Mouse (Mus musculus) heart, postnatal 25 days (tissue): ENCODE measurements at regions not wholly inside any gene's neighbourhood (a gene's known extent, or its start where the extent isn't known, plus 50 kb on each side); places are given as distances from the start of the nearest gene placed in this dataset.

Experiments used
- DNase-seq: peaks from one replicate; pipeline ENCODE4 v3.0.0; 2022; ENCODE audit warnings: low spot score
- intact Hi-C: fragments of 180-260 bp; cut with DNase I; formaldehyde crosslinking; loops from one replicate; pipeline ENCODE4 v1.15.1; 2025

- intact Hi-C loops = no loop called here
Measured at GRCm38 (mm10) chr8:82702044-82702443, 71.9 kb downstream of the Zfp330 start.

GRCm38 (mm10) chr8:82700471-82700870 is 73.5 kb downstream of the Zfp330 start:
- intact Hi-C loops = no loop called here
- no peak for DNase-seq

More at GRCm38 (mm10) chr8:82702044-82702443, 71.9 kb downstream of the Zfp330 start:
- no peak for DNase-seq

DNA sequence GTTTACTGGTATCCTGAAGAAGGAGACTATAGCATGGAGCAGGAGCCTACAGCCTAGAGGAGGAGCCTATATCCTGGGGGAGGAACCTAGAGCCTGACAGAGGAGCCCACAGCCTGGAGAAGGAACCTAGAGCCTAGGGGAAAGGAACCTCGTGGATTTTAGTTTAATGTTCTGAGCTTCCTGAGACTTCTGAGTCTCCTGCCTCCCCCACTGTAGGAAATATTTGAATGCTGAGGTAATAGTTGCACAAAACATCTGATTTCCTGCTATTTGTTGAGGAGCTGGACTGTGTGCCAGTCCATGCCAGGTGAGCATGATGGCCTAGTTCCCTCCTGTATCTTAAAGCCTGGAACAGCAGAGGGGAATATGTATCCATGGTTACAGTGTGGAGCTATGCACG is 74.7 kb downstream of the Zfp330 start:
- intact Hi-C loops = no loop called here
- no peak for DNase-seq

DNA sequence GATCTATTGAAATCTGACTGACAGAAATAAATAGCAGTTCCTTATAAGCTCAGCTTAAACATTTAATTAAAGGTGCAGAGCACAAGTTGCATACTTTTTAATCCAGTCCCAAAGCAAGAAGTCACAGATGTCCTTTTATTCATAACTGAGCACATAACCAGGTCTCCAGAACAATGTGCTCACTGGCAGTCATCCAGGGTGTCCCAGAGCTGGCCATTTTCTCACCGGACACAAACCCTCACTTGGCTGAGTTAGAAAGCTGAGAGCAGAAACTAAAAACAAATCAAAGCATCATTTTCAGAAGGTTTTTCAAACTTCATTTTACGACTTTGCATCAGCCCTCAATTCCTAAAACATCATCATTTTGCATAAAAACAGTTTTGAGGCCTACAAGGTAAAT is 75.9 kb downstream of the Zfp330 start:
- intact Hi-C loops = no loop called here
- no peak for DNase-seq

DNA sequence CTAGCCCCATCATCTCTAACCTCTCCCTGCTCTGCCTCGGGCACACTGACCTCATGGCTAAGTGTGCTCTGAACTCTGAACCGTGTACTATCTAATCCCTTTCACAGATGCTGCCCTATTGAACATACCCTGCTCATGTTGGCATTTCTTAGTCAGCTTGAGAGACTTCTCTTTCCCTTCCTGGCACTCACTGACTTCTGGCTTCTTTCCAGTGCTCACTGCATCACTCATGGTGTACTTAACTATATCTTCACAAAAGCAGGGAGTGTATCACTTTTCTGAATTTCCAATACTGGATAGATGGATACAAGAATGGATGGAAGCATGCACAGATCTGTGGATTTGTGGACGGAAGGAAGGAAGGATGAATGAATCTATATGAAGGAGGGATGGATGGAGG is 80.9 kb downstream of the Zfp330 start:
- intact Hi-C loops = no loop called here
- DNase-seq = no peak

DNA sequence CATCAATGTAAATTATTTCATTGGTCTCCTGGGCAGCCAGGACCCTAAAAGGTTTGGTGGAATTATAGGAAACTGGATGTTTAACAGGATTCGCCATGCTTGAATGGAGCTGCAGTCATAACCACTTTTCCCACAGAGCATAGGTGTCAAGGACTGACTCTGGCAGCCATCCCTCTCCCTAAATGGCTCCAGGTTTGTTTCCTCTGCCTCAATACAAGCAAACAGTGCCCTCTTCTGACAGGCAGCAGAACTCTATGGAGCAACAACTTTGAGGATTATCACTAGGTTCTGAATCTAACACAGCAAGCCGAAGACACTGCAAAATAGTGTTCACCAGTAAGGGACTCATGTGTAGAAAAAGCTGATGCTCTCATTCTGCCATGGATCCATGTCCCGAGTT is 84.6 kb downstream of the Zfp330 start:
- intact Hi-C loops = loop anchor here (1.0 to 5.0 kb wide), 2 partner anchors 287 to 338 kb away; partner anchors contain the start of gene Il15

GRCm38 (mm10) chr8:82685966-82686365 is 88.0 kb downstream of the Zfp330 start:
- no peak for DNase-seq
- intact Hi-C loops = loop anchor here (5.0 kb wide), 1 partner anchor 284 kb away; the partner anchor contains the start of gene Il15

More for the DNA sequence above, 84.6 kb downstream of the Zfp330 start:
- DNase-seq = no peak

GRCm38 (mm10) chr8:82678793-82679192 is 95.2 kb downstream of the Zfp330 start:
- no peak for DNase-seq
- intact Hi-C loops = no loop called here

- intact Hi-C loops = no loop called here
- no peak for DNase-seq
Measured at GRCm38 (mm10) chr8:82677781-82678180, 96.2 kb downstream of the Zfp330 start.

- no peak for DNase-seq
- intact Hi-C loops = no loop called here
Measured at GRCm38 (mm10) chr8:82669241-82669640, 104.7 kb downstream of the Zfp330 start.

DNA sequence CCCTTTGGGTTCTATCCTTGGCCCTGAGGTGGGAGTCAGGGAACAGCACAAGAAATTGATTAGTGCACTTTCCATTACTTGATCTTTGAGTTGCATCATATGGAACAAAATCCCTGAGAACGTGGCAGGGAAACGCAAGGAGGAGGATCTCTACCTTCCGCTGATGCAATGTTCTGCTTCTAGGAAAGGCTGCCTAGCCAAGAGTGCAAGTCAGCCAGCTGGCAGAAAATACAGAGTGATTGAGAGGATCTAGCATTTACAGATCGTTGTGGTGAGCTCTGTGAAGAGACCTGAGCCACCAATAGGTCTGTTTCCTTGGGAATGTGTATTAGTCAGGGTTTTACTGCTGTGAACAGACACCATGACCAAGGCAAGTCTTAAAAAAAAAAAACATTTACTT is 108.8 kb downstream of the Zfp330 start:
- intact Hi-C loops = no loop called here

GRCm38 (mm10) chr8:82640502-82640901 is 133.5 kb downstream of the Zfp330 start:
- DNase-seq = no peak
- intact Hi-C loops = no loop called here

More for the DNA sequence above, 108.8 kb downstream of the Zfp330 start:
- no peak for DNase-seq

DNA sequence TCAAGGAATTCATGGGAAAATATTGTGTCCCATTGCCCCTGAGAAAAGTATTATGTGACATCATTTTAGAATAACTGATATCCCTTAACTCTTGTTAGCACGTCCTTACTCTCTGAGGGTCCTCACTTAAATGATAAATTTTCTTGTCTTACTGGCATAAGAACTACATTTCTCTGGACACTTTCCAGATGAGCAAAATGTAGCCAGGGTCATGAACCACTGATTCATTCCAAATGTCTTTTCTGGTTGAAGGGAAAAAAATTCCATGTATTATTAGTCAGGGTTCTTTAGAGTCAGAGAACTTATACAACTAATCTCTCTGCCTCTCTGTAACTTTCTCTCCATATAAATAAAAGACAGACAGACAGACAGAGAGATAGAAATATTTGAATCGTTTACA is 143.5 kb downstream of the Zfp330 start:
- intact Hi-C loops = no loop called here
- DNase-seq = no peak

- no peak for DNase-seq
- intact Hi-C loops = no loop called here
Measured at GRCm38 (mm10) chr8:82623791-82624431, 150.0 kb downstream of the Zfp330 start.

- no peak for DNase-seq
- intact Hi-C loops = loop anchor here (10.0 kb wide), 1 partner anchor 264 kb away; no protein-coding TSS in a partner anchor
Measured at GRCm38 (mm10) chr8:82618668-82619067, 155.3 kb downstream of the Zfp330 start.

DNA sequence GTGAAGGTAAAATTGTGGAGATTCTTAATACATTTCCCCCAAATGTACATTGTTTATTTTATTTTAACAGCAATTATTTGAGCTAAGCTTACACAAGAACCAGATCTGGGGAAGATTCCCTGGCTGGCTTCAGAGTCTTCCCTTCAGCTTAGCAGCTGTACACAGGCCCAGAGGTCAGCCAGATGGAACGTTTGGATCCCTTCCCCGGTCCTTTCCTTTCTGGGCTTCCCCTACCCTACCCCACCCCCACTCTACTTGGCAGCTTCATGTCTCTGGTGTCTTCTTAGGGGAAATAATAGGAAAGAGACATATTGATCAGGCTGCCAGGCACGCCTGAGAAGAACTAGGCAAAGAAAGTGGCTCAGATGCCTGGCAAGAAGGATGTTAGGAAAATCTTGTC is 172.4 kb downstream of the Zfp330 start:
- intact Hi-C loops = no loop called here
- DNase-seq = peak; percentile 21

GRCm38 (mm10) chr8:82573434-82573833 is 170.4 kb upstream of the Il15 start:
- DNase-seq = no peak
- intact Hi-C loops = no loop called here

- no peak for DNase-seq
- intact Hi-C loops = no loop called here
Measured at GRCm38 (mm10) chr8:82538121-82538520, 135.1 kb upstream of the Il15 start.

- intact Hi-C loops = no loop called here
Measured at GRCm38 (mm10) chr8:82529153-82529552, 126.1 kb upstream of the Il15 start.

GRCm38 (mm10) chr8:82523866-82524265 is 120.8 kb upstream of the Il15 start:
- no peak for DNase-seq
- intact Hi-C loops = no loop called here

More at GRCm38 (mm10) chr8:82529153-82529552, 126.1 kb upstream of the Il15 start:
- DNase-seq = no peak

DNA sequence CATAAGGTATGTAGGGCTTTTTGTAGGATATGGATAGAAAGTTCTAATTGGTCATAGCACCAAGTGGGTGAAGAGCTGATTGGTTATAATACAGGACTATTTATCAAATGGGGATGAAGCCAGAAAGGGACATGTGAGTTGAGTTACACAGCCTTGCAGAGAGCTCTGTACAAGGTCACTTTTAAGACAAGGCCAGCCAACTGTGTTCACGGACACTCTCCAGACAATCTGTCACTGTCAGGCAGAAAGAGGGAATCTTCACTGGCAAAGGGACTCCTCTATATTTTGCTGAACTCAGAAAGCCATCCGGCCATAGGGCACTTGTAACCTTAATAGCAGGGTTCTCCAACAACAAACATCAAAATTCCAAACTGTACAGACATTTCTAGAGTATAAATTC is 95.5 kb upstream of the Il15 start:
- DNase-seq = no peak
- intact Hi-C loops = no loop called here

DNA sequence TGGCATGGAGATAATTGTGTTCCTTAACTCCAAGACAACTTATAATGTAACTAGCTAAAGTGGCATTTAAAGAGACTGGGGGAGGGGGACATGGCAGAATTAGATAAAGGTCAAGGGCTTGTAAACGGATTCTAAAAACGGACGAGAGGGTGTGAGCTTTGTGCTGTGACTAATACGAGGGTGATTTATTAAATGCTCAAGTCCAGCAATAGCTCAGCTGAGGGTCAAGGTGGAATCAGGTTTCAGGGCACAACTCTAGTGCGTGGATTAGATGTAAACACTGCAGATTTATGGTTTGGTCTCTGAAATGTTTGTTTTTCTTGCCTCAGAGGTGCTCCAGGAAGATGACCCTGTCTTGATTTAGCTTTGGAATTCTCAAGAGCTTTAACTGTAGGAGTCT is 74.8 kb upstream of the Il15 start:
- DNase-seq = no peak

More for the DNA sequence above, 74.8 kb upstream of the Il15 start:
- intact Hi-C loops = no loop called here
